7 mouse cellular contexts compared by ENCODE assay signal in genomic region chr11:76243811-76244546, GRCm38 (mm10). TPM values are rescaled to one million over a fixed set of nuclear protein-coding genes. Genes with fewer than 3 reads are reported as not detected.
DNase-seq lines count a peak whose midpoint lies in the region; ATAC-seq lines count a peak whose summit lies in the region.

No protein-coding gene starts in this region.

- H3K9ac ChIP-seq in lung, embryonic 16.5 days (ENCODE audit: low read length), result peak overlapping the region; percentile 94
- peak overlapping the region; percentile 93 for H3K9ac ChIP-seq in intestine, embryonic 16.5 days (ENCODE audit: low read depth, low read length)
- H3K9ac ChIP-seq in neural tube, embryonic 14.5 days (replicated peaks; ENCODE audit: low read depth, low read length), result peak overlapping the region; percentile 81

- ATAC-seq in lung, embryonic 16.5 days (ENCODE audit: low read depth), result peak; percentile 61
- ATAC-seq in intestine, embryonic 16.5 days, result peak; percentile 63
- no peak; the same call in 1 of the 2 replicates for ATAC-seq in neural tube, embryonic 14.5 days (ENCODE audit: low read depth)

- H3K36me3 ChIP-seq in lung, embryonic 16.5 days (ENCODE audit: control insufficient read depth, insufficient read depth, low read length), result peaks cover 5% of the 10 kb centered on the region; the same call in 1 of the 2 replicates
- H3K36me3 ChIP-seq in embryonic facial prominence, embryonic 10.5 days (replicated peaks), result peaks cover 44% of the 10 kb centered on the region
- no peaks in the 10 kb centered on the region for H3K36me3 ChIP-seq in intestine, embryonic 16.5 days (ENCODE audit: control insufficient read depth, insufficient read depth, low read length)
- H3K36me3 ChIP-seq in neural tube, embryonic 14.5 days (ENCODE audit: control insufficient read depth, insufficient read depth, low read length), result peaks cover 16% of the 10 kb centered on the region

- peaks cover 10% of the 10 kb centered on the region for H3K4me1 ChIP-seq in lung, embryonic 16.5 days (replicated peaks; ENCODE audit: control insufficient read depth, insufficient read depth, low read length)
- peaks cover 29% of the 10 kb centered on the region for H3K4me1 ChIP-seq in embryonic facial prominence, embryonic 10.5 days
- peaks cover 7% of the 10 kb centered on the region; the same call in 1 of the 2 replicates for H3K4me1 ChIP-seq in intestine, embryonic 16.5 days (ENCODE audit: control insufficient read depth, insufficient read depth, low read length)
- H3K4me1 ChIP-seq in neural tube, embryonic 14.5 days (ENCODE audit: control insufficient read depth, insufficient read depth, low read length), result peaks cover 10% of the 10 kb centered on the region

- H3K27me3 ChIP-seq in lung, embryonic 16.5 days (ENCODE audit: control insufficient read depth, insufficient read depth, low read depth, low read length), result no peaks in the 10 kb centered on the region
- no peaks in the 10 kb centered on the region for H3K27me3 ChIP-seq in embryonic facial prominence, embryonic 10.5 days (replicated peaks; ENCODE audit: low read depth, poor library complexity, severe bottlenecking)
- no peaks in the 10 kb centered on the region for H3K27me3 ChIP-seq in intestine, embryonic 16.5 days (replicated peaks; ENCODE audit: control insufficient read depth, insufficient read depth, low read length)
- no peaks in the 10 kb centered on the region for H3K27me3 ChIP-seq in neural tube, embryonic 14.5 days (ENCODE audit: control insufficient read depth, insufficient read depth, low read length)

- H3K4me3 ChIP-seq in lung, embryonic 16.5 days (ENCODE audit: low read length), result peak overlapping the region; percentile 89
- H3K4me3 ChIP-seq in embryonic facial prominence, embryonic 10.5 days, result peak overlapping the region; percentile 94
- peak overlapping the region; percentile 95 for H3K4me3 ChIP-seq in intestine, embryonic 16.5 days (ENCODE audit: low read length)
- H3K4me3 ChIP-seq in neural tube, embryonic 14.5 days (ENCODE audit: low read depth, low read length), result peak overlapping the region; percentile 88

- H3K27ac ChIP-seq in lung, embryonic 16.5 days (ENCODE audit: low read length), result no peak overlapping the region
- peak overlapping the region; percentile 92 for H3K27ac ChIP-seq in embryonic facial prominence, embryonic 10.5 days (replicated peaks)
- peak overlapping the region; percentile 35; the same call in 1 of the 2 replicates for H3K27ac ChIP-seq in intestine, embryonic 16.5 days (ENCODE audit: low read length)
- H3K27ac ChIP-seq in neural tube, embryonic 14.5 days (ENCODE audit: low read depth, low read length), result peak overlapping the region; percentile 72

- no peak for DNase-seq in lung, postnatal 10 days
- no peak for DNase-seq in embryonic facial prominence, embryonic 10.5 days (ENCODE audit: low spot score)
- no peak for DNase-seq in layer of hippocampus, adult 9-11 months
- DNase-seq in layer of hippocampus, adult 9-10 months (ENCODE audit: low spot score), result no peak

- peak overlapping the region; percentile 82 for H3K4me2 ChIP-seq in lung, embryonic 16.5 days (ENCODE audit: low read depth, low read length)
- H3K4me2 ChIP-seq in intestine, embryonic 16.5 days (ENCODE audit: low read depth, low read length), result peak overlapping the region; percentile 63
- H3K4me2 ChIP-seq in neural tube, embryonic 14.5 days (ENCODE audit: low read depth, low read length), result peak overlapping the region; percentile 65

- H3K9me3 ChIP-seq in lung, embryonic 16.5 days (ENCODE audit: control insufficient read depth, low read length), result no peaks in the 10 kb centered on the region
- H3K9me3 ChIP-seq in embryonic facial prominence, embryonic 10.5 days, result no peaks in the 10 kb centered on the region
- no peaks in the 10 kb centered on the region for H3K9me3 ChIP-seq in intestine, embryonic 16.5 days (ENCODE audit: control insufficient read depth, low read length)
- no peaks in the 10 kb centered on the region for H3K9me3 ChIP-seq in neural tube, embryonic 14.5 days (ENCODE audit: control insufficient read depth, low read length)

- WGBS in lung, embryonic 16.5 days, result 2% methylated on average over 34 of the region's 34 CpGs
- WGBS in embryonic facial prominence, embryonic 10.5 days, result 3% methylated on average over 34 of the region's 34 CpGs
- 2% methylated on average over 34 of the region's 34 CpGs for WGBS in intestine, embryonic 16.5 days
- 3% methylated on average over 34 of the region's 34 CpGs for WGBS in neural tube, embryonic 14.5 days

RNA-seq across cellular contexts. Expression of gene Glod4, which starts 0.5 kb away (rescaled TPM):
- polyA plus RNA-seq in lung, embryonic 16.5 days (2015; fragmentation: Nextera tagmentation; extraction: Ambion mirVana), result 122 and 126 TPM in 2 replicates
- polyA plus RNA-seq in embryonic facial prominence, embryonic 10.5 days (2016; fragmentation: Nextera tagmentation; extraction: Ambion mirVana), result 136 and 142 TPM in 2 replicates
- polyA plus RNA-seq in intestine, embryonic 16.5 days (2015; fragmentation: Nextera tagmentation; extraction: Ambion mirVana), result 119 and 129 TPM in 2 replicates
- polyA plus RNA-seq in neural tube, embryonic 14.5 days (2014; fragmentation: Nextera tagmentation; extraction: Ambion mirVana), result 119 and 126 TPM in 2 replicates

RNA-seq across cellular contexts. Expression of gene Mrm3, which starts 0.5 kb away (rescaled TPM):
- polyA plus RNA-seq in lung, embryonic 16.5 days (2015; fragmentation: Nextera tagmentation; extraction: Ambion mirVana), result 18.6 and 22.1 TPM in 2 replicates
- 26.1 and 28.8 TPM in 2 replicates for polyA plus RNA-seq in embryonic facial prominence, embryonic 10.5 days (2016; fragmentation: Nextera tagmentation; extraction: Ambion mirVana)
- 22.9 and 29.2 TPM in 2 replicates for polyA plus RNA-seq in intestine, embryonic 16.5 days (2015; fragmentation: Nextera tagmentation; extraction: Ambion mirVana)
- polyA plus RNA-seq in neural tube, embryonic 14.5 days (2014; fragmentation: Nextera tagmentation; extraction: Ambion mirVana), result 23.8 and 25.4 TPM in 2 replicates

RNA-seq across cellular contexts. Expression of gene Gemin4, which starts 26.5 kb away (rescaled TPM):
- 30.5 and 30.9 TPM in 2 replicates for polyA plus RNA-seq in lung, embryonic 16.5 days (2015; fragmentation: Nextera tagmentation; extraction: Ambion mirVana)
- 53.9 and 58.9 TPM in 2 replicates for polyA plus RNA-seq in embryonic facial prominence, embryonic 10.5 days (2016; fragmentation: Nextera tagmentation; extraction: Ambion mirVana)
- polyA plus RNA-seq in intestine, embryonic 16.5 days (2015; fragmentation: Nextera tagmentation; extraction: Ambion mirVana), result 26.6 and 29.4 TPM in 2 replicates
- polyA plus RNA-seq in neural tube, embryonic 14.5 days (2014; fragmentation: Nextera tagmentation; extraction: Ambion mirVana), result 13.8 and 16.6 TPM in 2 replicates

RNA-seq across cellular contexts. Expression of gene Dbil5, which starts 26.6 kb away (rescaled TPM):
- polyA plus RNA-seq in lung, embryonic 16.5 days (2015; fragmentation: Nextera tagmentation; extraction: Ambion mirVana), result 0.48 and 1.5 TPM in 2 replicates
- 0.75 and 0.83 TPM in 2 replicates for polyA plus RNA-seq in embryonic facial prominence, embryonic 10.5 days (2016; fragmentation: Nextera tagmentation; extraction: Ambion mirVana)
- 0.86 and 1.1 TPM in 2 replicates for polyA plus RNA-seq in intestine, embryonic 16.5 days (2015; fragmentation: Nextera tagmentation; extraction: Ambion mirVana)
- polyA plus RNA-seq in neural tube, embryonic 14.5 days (2014; fragmentation: Nextera tagmentation; extraction: Ambion mirVana), result not detected in 2 replicates
